In the genomic region with DNA sequence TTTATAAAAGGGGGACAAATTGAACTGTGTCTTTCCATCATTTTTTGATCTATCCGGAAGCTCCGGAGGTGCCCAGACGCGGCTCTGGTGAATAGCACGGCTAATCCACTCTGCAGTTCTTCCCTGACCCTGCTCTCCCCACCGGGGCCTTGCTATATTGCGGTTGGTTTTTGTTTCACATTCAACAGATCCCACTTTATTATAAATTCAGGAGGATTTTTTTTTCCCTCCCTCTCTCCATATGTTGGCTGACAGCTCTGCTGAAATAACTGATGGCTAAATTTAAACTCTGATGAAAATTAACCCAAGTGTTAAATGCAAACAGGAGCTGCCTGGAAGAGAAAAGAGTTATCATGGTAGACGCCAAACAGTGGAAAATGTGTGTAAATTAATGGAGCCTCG, we compare ENCODE assay signal across 19 mouse cellular contexts. TPM values are rescaled to one million over a fixed set of nuclear protein-coding genes. Genes with fewer than 3 reads are reported as not detected.
DNase-seq lines count a peak whose midpoint lies in the region; ATAC-seq and TF ChIP-seq lines count a peak whose summit lies in the region.
"Had no signal": no experiment of that assay in that cellular context is flagged by ENCODE, and none has a peak within 500 bp of the region (broad histone marks: within the 10 kb centered on the region; RNA-seq: fewer than 3 reads in every experiment).

No protein-coding gene starts in this region.

- DNase-seq in hindbrain, embryonic 14.5 days (ENCODE audit: low spot score): peak; percentile 28
- no peak for DNase-seq in hindbrain, embryonic 10.5 days (ENCODE audit: low spot score)
- peak; percentile 42 for DNase-seq in brain, adult 2 months (ENCODE audit: low read depth, low spot score)
- peak; percentile 46 for DNase-seq in brain, embryonic 18.5 days (ENCODE audit: low read depth, low spot score)
- peak; percentile 46 for DNase-seq in forebrain, postnatal 0 days
- no peak for DNase-seq in lung, postnatal 10 days
- DNase-seq in gastrocnemius, adult 2 months: no peak
- DNase-seq: cerebellum, postnatal 36 days; heart, postnatal 10 days; kidney, adult 8-10 months; kidney, postnatal 4 days; liver, embryonic 13.5 days had no signal

- no peaks in the 10 kb centered on the region for H3K9me3 ChIP-seq in hindbrain, embryonic 14.5 days (ENCODE audit: control insufficient read depth, low read length)
- peaks cover 6% of the 10 kb centered on the region; the same call in 1 of the 2 replicates for H3K9me3 ChIP-seq in hindbrain, embryonic 10.5 days
- H3K9me3 ChIP-seq in forebrain, postnatal 0 days (ENCODE audit: low read length): no peaks in the 10 kb centered on the region
- H3K9me3 ChIP-seq: liver, embryonic 13.5 days had no signal

- H3K9ac ChIP-seq in hindbrain, embryonic 14.5 days: no peak overlapping the region
- no peak overlapping the region for H3K9ac ChIP-seq in forebrain, postnatal 0 days
- H3K9ac ChIP-seq: liver, embryonic 13.5 days had no signal

- no peak for ATAC-seq in hindbrain, embryonic 14.5 days (ENCODE audit: low FRiP score)
- ATAC-seq in forebrain, postnatal 0 days: peak; percentile 34; the same call in 1 of the 2 replicates
- ATAC-seq: CD4-positive, CD25-positive, alpha-beta regulatory T cell, adult 4 months had no signal

- H3K4me2 ChIP-seq in hindbrain, embryonic 14.5 days (replicated peaks): no peak overlapping the region
- 0 out of 2 replicates have a peak overlapping the region, but pooled peaks have one; percentile 5 for H3K4me2 ChIP-seq in forebrain, postnatal 0 days (ENCODE audit: low read depth)
- H3K4me2 ChIP-seq: liver, embryonic 13.5 days had no signal

- H3K4me3 ChIP-seq in hindbrain, embryonic 14.5 days (replicated peaks; ENCODE audit: low read length): no peak overlapping the region
- H3K4me3 ChIP-seq in hindbrain, embryonic 10.5 days: no peak overlapping the region
- no peak overlapping the region for H3K4me3 ChIP-seq in forebrain, postnatal 0 days (ENCODE audit: low read depth, low read length)
- H3K4me3 ChIP-seq in gastrocnemius, adult 2 months: no peak overlapping the region
- H3K4me3 ChIP-seq: liver, embryonic 13.5 days had no signal

- intact Hi-C loops in gastrocnemius, adult 2 months (cut with DNase I): no loop called here

- 33% methylated on average over 9 of the region's 9 CpGs for WGBS in hindbrain, embryonic 14.5 days
- WGBS in hindbrain, embryonic 10.5 days: 45% methylated on average over 9 of the region's 9 CpGs
- WGBS in forebrain, postnatal 0 days: 22% methylated on average over 9 of the region's 9 CpGs

- H3K27ac ChIP-seq in hindbrain, embryonic 14.5 days: no peak overlapping the region
- H3K27ac ChIP-seq in hindbrain, embryonic 10.5 days: no peak overlapping the region
- no peak overlapping the region for H3K27ac ChIP-seq in forebrain, postnatal 0 days (ENCODE audit: low read depth, low read length)
- no peak overlapping the region for H3K27ac ChIP-seq in gastrocnemius, adult 2 months
- H3K27ac ChIP-seq: liver, embryonic 13.5 days had no signal

- no peaks in the 10 kb centered on the region for H3K4me1 ChIP-seq in hindbrain, embryonic 14.5 days (replicated peaks; ENCODE audit: control insufficient read depth, insufficient read depth, low read length)
- H3K4me1 ChIP-seq in hindbrain, embryonic 10.5 days (replicated peaks): peaks cover 23% of the 10 kb centered on the region
- H3K4me1 ChIP-seq in forebrain, postnatal 0 days (ENCODE audit: insufficient read depth): peaks cover 6% of the 10 kb centered on the region; the same call in 1 of the 2 replicates
- H3K4me1 ChIP-seq: liver, embryonic 13.5 days had no signal

- TF ChIP-seq CTCF in forebrain, postnatal 0 days (IDR thresholded peaks at IDR 0.05; ENCODE audit: low read depth): no peak
- no peak for TF ChIP-seq CTCF in gastrocnemius, adult 2 months (IDR thresholded peaks at IDR 0.05)

- H3K36me3 ChIP-seq in hindbrain, embryonic 14.5 days (replicated peaks; ENCODE audit: control insufficient read depth, insufficient read depth): no peaks in the 10 kb centered on the region
- no peaks in the 10 kb centered on the region for H3K36me3 ChIP-seq in hindbrain, embryonic 10.5 days
- H3K36me3 ChIP-seq in forebrain, postnatal 0 days (ENCODE audit: insufficient read depth): no peaks in the 10 kb centered on the region
- H3K36me3 ChIP-seq: liver, embryonic 13.5 days had no signal

- H3K27me3 ChIP-seq in hindbrain, embryonic 14.5 days (ENCODE audit: control insufficient read depth, insufficient read depth, low read length): no peaks in the 10 kb centered on the region
- H3K27me3 ChIP-seq in hindbrain, embryonic 10.5 days (ENCODE audit: insufficient read depth, poor library complexity, severe bottlenecking): peaks cover 6% of the 10 kb centered on the region; the same call in 1 of the 2 replicates
- H3K27me3 ChIP-seq in forebrain, postnatal 0 days (ENCODE audit: insufficient read depth, low read length): no peaks in the 10 kb centered on the region
- H3K27me3 ChIP-seq: liver, embryonic 13.5 days had no signal

RNA-seq across cellular contexts. Expression of gene D1Pas1, which starts 21.1 kb away (rescaled TPM):
- polyA plus RNA-seq in hindbrain, embryonic 14.5 days (2014; fragmentation: Nextera tagmentation; extraction: Ambion mirVana): 0.22 and 0.28 TPM in 2 replicates
- 0.20 and 0.25 TPM in 2 replicates for polyA plus RNA-seq in hindbrain, embryonic 10.5 days (2016; fragmentation: Nextera tagmentation; extraction: Ambion mirVana)
- total RNA-seq in forebrain, postnatal 0 days (2014; rRNA removed): not detected in 2 replicates
- 0.12 TPM in 1 of 2 replicates, not detected in the other for polyA plus RNA-seq in forebrain, postnatal 0 days (2015; fragmentation: Nextera tagmentation; extraction: Ambion mirVana)
- total RNA-seq in gastrocnemius, adult 2 months (2021): not detected
- total RNA-seq: adrenal gland, postnatal 14 days; gastrocnemius, adult 8-10 months; heart, adult 8-10 months; megakaryocyte-erythroid progenitor cell, adult 5-6 weeks; MEL had no signal
- polyA plus RNA-seq: CD4-positive, CD25-positive, alpha-beta regulatory T cell, adult 4 months; liver, embryonic 13.5 days; neural tube, embryonic 11.5 days had no signal

Comparison
In these comparisons a context has a peak if more than half of its experiments do, and no peak if none do; other contexts are left out.
1. DNase-seq: peak in hindbrain, embryonic 14.5 days (single experiment), brain, adult 2 months (single experiment), brain, embryonic 18.5 days (single experiment) and forebrain, postnatal 0 days (single experiment); none in hindbrain, embryonic 10.5 days (single experiment), lung, postnatal 10 days (single experiment) and gastrocnemius, adult 2 months (single experiment).